Mouse (Mus musculus): Measurements from ENCODE around the gene 5730409E04Rik.

DNA sequence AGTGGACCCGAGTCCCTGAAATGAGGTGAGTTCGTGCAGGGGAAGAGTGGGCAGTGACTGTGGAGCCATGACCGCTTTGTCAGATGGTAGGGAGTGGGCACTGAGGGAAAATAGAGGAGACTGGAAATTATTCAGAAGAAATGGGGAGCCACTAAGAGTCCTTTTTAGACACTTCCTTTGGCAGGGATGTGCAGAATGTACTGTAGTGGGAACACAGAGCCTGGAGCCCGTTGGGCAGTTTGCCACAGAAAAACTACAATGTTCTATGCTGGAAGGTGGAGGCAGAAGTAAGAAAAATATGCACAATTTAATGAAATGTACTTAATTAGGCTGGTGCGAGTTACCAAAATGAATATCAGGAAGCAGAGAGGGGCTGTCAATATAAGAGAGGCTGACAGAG lies 43.5 kb downstream of the 5730409E04Rik start:
- TF ChIP-seq POLR2A (IDR thresholded peaks at IDR 0.05; ENCODE audit: insufficient read length, low read depth), result no peak
- TF ChIP-seq REST (IDR thresholded peaks at IDR 0.05; ENCODE audit: insufficient read depth, insufficient read length), result no peak
- no peak for TF ChIP-seq USF1 (IDR thresholded peaks at IDR 0.05; ENCODE audit: low read depth)
- TF ChIP-seq MYOD1 (IDR thresholded peaks at IDR 0.05; ENCODE audit: control insufficient read depth in 1 of 3, insufficient read length in 2 of 3, low read depth in 2 of 3), result no peak
- TF ChIP-seq E2F4 (IDR thresholded peaks at IDR 0.05; ENCODE audit: insufficient read depth), result no peak
- TF ChIP-seq TCF12 (IDR thresholded peaks at IDR 0.05; ENCODE audit: insufficient read depth, poor library complexity, severe bottlenecking), result no peak
- no peak for TF ChIP-seq MYOG (IDR thresholded peaks at IDR 0.05; ENCODE audit: control insufficient read depth in 1 of 3, insufficient read depth in 1 of 3, insufficient read length in 2 of 3, low read depth in 2 of 3)
- no peak for TF ChIP-seq MAX (IDR thresholded peaks at IDR 0.05; ENCODE audit: low read depth)
- TF ChIP-seq CEBPB (IDR thresholded peaks at IDR 0.05; ENCODE audit: insufficient read depth, poor library complexity, severe bottlenecking), result no peak
- no peak for TF ChIP-seq POLR2AphosphoS2 (IDR thresholded peaks at IDR 0.05; ENCODE audit: insufficient read length, low read depth)
- TF ChIP-seq TCF3 (IDR thresholded peaks at IDR 0.05; ENCODE audit: insufficient read length, low read depth), result no peak
